Mouse (Mus musculus) liver, adult 2 months (tissue): Measurements from ENCODE around the gene Tcf7l1.

Experiments used
- CTCF ChIP-seq: fragments of 200-500 bp; IDR thresholded peaks from 2 replicates; pipeline ENCODE4 v1.5.1; 2011; ENCODE audit warnings: low read depth, low read length, control low read depth
- POLR2A ChIP-seq: fragments of 200-500 bp; IDR thresholded peaks from 2 replicates; pipeline ENCODE4 v1.6.1; 2011; ENCODE audit warnings: low read length, control low read depth; ENCODE audit not compliant: insufficient read depth; ENCODE audit errors: extremely low read depth

DNA sequence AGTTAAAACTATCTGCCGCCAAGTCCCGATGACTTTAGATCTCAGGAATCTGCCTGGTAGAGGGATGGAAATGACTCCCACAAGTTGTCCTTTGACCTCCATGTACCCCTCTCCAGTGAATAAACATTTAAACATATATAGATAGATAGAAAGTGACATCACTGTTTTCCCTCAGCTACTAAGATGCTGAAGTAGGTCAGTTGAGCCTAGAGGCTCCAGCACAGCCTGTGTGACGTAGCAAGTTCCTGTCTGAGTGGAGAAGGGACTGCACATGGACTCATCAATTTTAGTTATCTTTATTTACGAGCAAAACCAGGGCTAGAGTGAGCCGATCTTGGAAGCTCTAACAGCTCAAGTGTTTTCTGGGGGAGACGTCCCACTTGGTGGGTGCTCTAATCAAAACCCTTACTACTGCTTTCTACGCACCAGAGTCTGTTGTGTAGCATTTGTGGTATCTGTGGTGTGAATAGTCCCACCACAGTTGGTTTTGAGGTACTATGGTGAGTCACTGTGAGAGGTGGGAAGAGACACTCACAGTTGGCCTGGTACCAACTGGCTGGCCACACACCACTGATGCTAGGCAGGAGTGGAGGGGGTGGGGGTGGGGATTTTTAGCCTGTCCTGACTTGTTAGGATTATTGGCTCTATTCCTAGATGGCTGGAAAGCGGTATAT is 129.2 kb downstream of the Tcf7l1 start:
- no peak for TF ChIP-seq CTCF
- TF ChIP-seq POLR2A = no peak
